Mouse (Mus musculus): ENCODE measurements around the gene Serpinb1b. TPM values are rescaled to one million over a fixed set of nuclear protein-coding genes. Genes with fewer than 3 reads are reported as not detected.

Gene Serpinb1b
- total and polyA plus RNA-seq, 3 experiments = not detected

- Histone ChIP-seq H3K27me3 (ENCODE audit: control insufficient read depth in 1 of 2, insufficient read depth in 2 of 2, low read length in 2 of 2) (no peaks in the 10 kb centered on the region), H3K4me3 (ENCODE audit: control insufficient read depth in 1 of 2, insufficient read depth in 1 of 2, low read depth in 2 of 2, low read length in 2 of 2) (no peak overlapping the region), H3K27ac (ENCODE audit: control insufficient read depth, low read depth, low read length) (no peak overlapping the region), H3K9me3 (replicated peaks; ENCODE audit: insufficient read depth, low read length) (no peaks in the 10 kb centered on the region), H3K36me3 (ENCODE audit: control insufficient read depth in 1 of 2, insufficient read depth in 2 of 2, low read length in 2 of 2) (no peaks in the 10 kb centered on the region), H3K4me1 (ENCODE audit: control insufficient read depth in 1 of 2, insufficient read depth in 2 of 2, low read length in 2 of 2) (no peaks in the 10 kb centered on the region), H3K79me2 (ENCODE audit: control insufficient read depth, insufficient read depth, low read length, poor library complexity) (no peaks in the 10 kb centered on the region), H3K9ac (ENCODE audit: control insufficient read depth, low read depth, low read length, poor library complexity, severe bottlenecking) (no peak overlapping the region)
- TF ChIP-seq RCOR1 (IDR thresholded peaks at IDR 0.05; ENCODE audit: low read depth, low read length) (no peak), TAL1 (IDR thresholded peaks at IDR 0.05; ENCODE audit: low read length) (no peak), ELF1 (IDR thresholded peaks at IDR 0.05; ENCODE audit: low read depth, low read length) (no peak), EP300 (IDR thresholded peaks at IDR 0.05; ENCODE audit: low read depth in 1 of 2, low read length in 2 of 2) (no peak), ETS1 (IDR thresholded peaks at IDR 0.05; ENCODE audit: low read depth, low read length) (no peak), GABPA (IDR thresholded peaks at IDR 0.05; ENCODE audit: low read depth, low read length) (no peak), RAD21 (IDR thresholded peaks at IDR 0.05; ENCODE audit: low read depth, low read length) (no peak), ZMIZ1 (IDR thresholded peaks at IDR 0.05; ENCODE audit: low read depth, low read length) (no peak), POLR2AphosphoS5 (IDR thresholded peaks at IDR 0.05; ENCODE audit: borderline replicate concordance, low read depth, low read length) (no peak), USF2 (IDR thresholded peaks at IDR 0.05; ENCODE audit: borderline replicate concordance in 1 of 2, insufficient read depth in 1 of 2, low read depth in 1 of 2, low read length in 2 of 2) (no peak)
- DNase-seq (ENCODE audit: low read depth, low spot score) = no peak
Measured at GRCm38 (mm10) chr13:33137717-33138116, 59.3 kb downstream of the Serpinb1b start.

- Histone ChIP-seq H3K79me2 (ENCODE audit: control insufficient read depth, insufficient read depth, low read length, poor library complexity) (no peaks in the 10 kb centered on the region), H3K27ac (ENCODE audit: control insufficient read depth, low read depth, low read length) (no peak overlapping the region), H3K9ac (ENCODE audit: control insufficient read depth, low read depth, low read length, poor library complexity, severe bottlenecking) (no peak overlapping the region), H3K4me1 (ENCODE audit: control insufficient read depth in 1 of 2, insufficient read depth in 2 of 2, low read length in 2 of 2) (no peaks in the 10 kb centered on the region), H3K27me3 (ENCODE audit: control insufficient read depth in 1 of 2, insufficient read depth in 2 of 2, low read length in 2 of 2) (0 out of 4 replicates have a peak, but pooled peaks cover 0 to 2% of the 10 kb centered on the region in 2 experiments), H3K4me3 (ENCODE audit: control insufficient read depth in 1 of 2, insufficient read depth in 1 of 2, low read depth in 2 of 2, low read length in 2 of 2) (no peak overlapping the region), H3K9me3 (replicated peaks; ENCODE audit: insufficient read depth, low read length) (no peaks in the 10 kb centered on the region), H3K36me3 (ENCODE audit: control insufficient read depth in 1 of 2, insufficient read depth in 2 of 2, low read length in 2 of 2) (no peaks in the 10 kb centered on the region)
- no peak for DNase-seq (ENCODE audit: low read depth, low spot score)
- TF ChIP-seq JUND (IDR thresholded peaks at IDR 0.05; ENCODE audit: low read depth, low read length) (no peak), GATA1 (IDR thresholded peaks at IDR 0.05; ENCODE audit: low read depth, low read length) (no peak), MYC (IDR thresholded peaks at IDR 0.05; ENCODE audit: low read depth, low read length) (no peak), MAZ (IDR thresholded peaks at IDR 0.05; ENCODE audit: low read depth, low read length) (no peak), CHD1 (IDR thresholded peaks at IDR 0.05; ENCODE audit: low read depth, low read length) (no peak), MXI1 (IDR thresholded peaks at IDR 0.05; ENCODE audit: low read depth, low read length) (no peak), POLR2AphosphoS2 (IDR thresholded peaks at IDR 0.05; ENCODE audit: low read length) (no peak), POLR2AphosphoS5 (IDR thresholded peaks at IDR 0.05; ENCODE audit: borderline replicate concordance, low read depth, low read length) (no peak), TAL1 (IDR thresholded peaks at IDR 0.05; ENCODE audit: low read length) (no peak), EP300 (IDR thresholded peaks at IDR 0.05; ENCODE audit: low read depth in 1 of 2, low read length in 2 of 2) (no peak)
Measured at GRCm38 (mm10) chr13:33141435-33141834, 63.1 kb downstream of the Serpinb1b start.

Other genes with a start within 250 kb of the Serpinb1b start
- gene Serpinb1a, start 227.4 kb upstream of the Serpinb1b start, total RNA-seq (2012; rRNA removed) = 2.7 and 3.6 TPM in 2 replicates
- 1 to 10 TPM in 1 of 2 experiments, not detected in 1; 6.8 TPM for gene Serpinb1a, start 227.4 kb upstream of the Serpinb1b start, polyA plus RNA-seq (2012; ENCODE audit: insufficient read depth in 1 of 2, insufficient read length in 2 of 2, low read depth in 1 of 2, low replicate concordance in 2 of 2, missing spikeins in 1 of 2)
- not detected in 2 replicates for gene Serpinb1c, start 180.4 kb upstream of the Serpinb1b start, total RNA-seq (2012; rRNA removed)
- not detected for gene Serpinb1c, start 180.4 kb upstream of the Serpinb1b start, polyA plus RNA-seq (2012; ENCODE audit: insufficient read depth in 1 of 2, insufficient read length in 2 of 2, low read depth in 1 of 2, low replicate concordance in 2 of 2, missing spikeins in 1 of 2)
- gene Serpinb6b, start 113.4 kb upstream of the Serpinb1b start, total RNA-seq (2012; rRNA removed) = 0.20 and 0.27 TPM in 2 replicates
- 1 to 10 TPM in 1 of 2 experiments, not detected in 1; 1.2 TPM for gene Serpinb6b, start 113.4 kb upstream of the Serpinb1b start, polyA plus RNA-seq (2012; ENCODE audit: insufficient read depth in 1 of 2, insufficient read length in 2 of 2, low read depth in 1 of 2, low replicate concordance in 2 of 2, missing spikeins in 1 of 2)
- gene Serpinb9, start 75.3 kb upstream of the Serpinb1b start, total RNA-seq (2012; rRNA removed) = 1.6 and 2.1 TPM in 2 replicates
- 1 to 10 TPM in 1 of 2 experiments, not detected in 1; 2.9 TPM for gene Serpinb9, start 75.3 kb upstream of the Serpinb1b start, polyA plus RNA-seq (2012; ENCODE audit: insufficient read depth in 1 of 2, insufficient read length in 2 of 2, low read depth in 1 of 2, low replicate concordance in 2 of 2, missing spikeins in 1 of 2)
- 1.5 and 2.3 TPM in 2 replicates for gene Serpinb9b, start 51.2 kb upstream of the Serpinb1b start, total RNA-seq (2012; rRNA removed)
- 1 to 10 TPM in 1 of 2 experiments, not detected in 1; 3.9 TPM for gene Serpinb9b, start 51.2 kb upstream of the Serpinb1b start, polyA plus RNA-seq (2012; ENCODE audit: insufficient read depth in 1 of 2, insufficient read length in 2 of 2, low read depth in 1 of 2, low replicate concordance in 2 of 2, missing spikeins in 1 of 2)
- gene Serpinb9c, start 81.2 kb downstream of the Serpinb1b start, total RNA-seq (2012; rRNA removed) = not detected in 2 replicates
- not detected for gene Serpinb9c, start 81.2 kb downstream of the Serpinb1b start, polyA plus RNA-seq (2012; ENCODE audit: insufficient read depth in 1 of 2, insufficient read length in 2 of 2, low read depth in 1 of 2, low replicate concordance in 2 of 2, missing spikeins in 1 of 2)
- not detected in 2 replicates for gene Serpinb9d, start 114.4 kb downstream of the Serpinb1b start, total RNA-seq (2012; rRNA removed)
- gene Serpinb9d, start 114.4 kb downstream of the Serpinb1b start, polyA plus RNA-seq (2012; ENCODE audit: insufficient read depth in 1 of 2, insufficient read length in 2 of 2, low read depth in 1 of 2, low replicate concordance in 2 of 2, missing spikeins in 1 of 2) = not detected
- gene Serpinb9e, start 171.0 kb downstream of the Serpinb1b start, total RNA-seq (2012; rRNA removed) = not detected in 2 replicates
- not detected for gene Serpinb9e, start 171.0 kb downstream of the Serpinb1b start, polyA plus RNA-seq (2012; ENCODE audit: insufficient read depth in 1 of 2, insufficient read length in 2 of 2, low read depth in 1 of 2, low replicate concordance in 2 of 2, missing spikeins in 1 of 2)
- not detected in 2 replicates for gene Serpinb9f, start 245.5 kb downstream of the Serpinb1b start, total RNA-seq (2012; rRNA removed)
- not detected for gene Serpinb9f, start 245.5 kb downstream of the Serpinb1b start, polyA plus RNA-seq (2012; ENCODE audit: insufficient read depth in 1 of 2, insufficient read length in 2 of 2, low read depth in 1 of 2, low replicate concordance in 2 of 2, missing spikeins in 1 of 2)

All from MEL (cell line).